Mouse (Mus musculus) liver, postnatal 0 days (tissue): ENCODE data around the gene Ackr3. TPM values are rescaled to one million over a fixed set of nuclear protein-coding genes. Genes with fewer than 3 reads are reported as not detected.

Source experiments
- ATAC-seq: fragments of 200-750 bp; cut with Nextera tagmentation; 2 replicates; pipeline ENCODE4 v1.8.0; 2017; ENCODE audit warnings: mild to moderate bottlenecking, moderate library complexity
- DNase-seq: peaks from one replicate; pipeline ENCODE4 v3.0.0-alpha.2; 2016
- H3K27ac ChIP-seq: fragments of 300-500 bp; sonication (generic); 2 replicates; pipeline ENCODE4 v1.5.1; 2014; ENCODE audit warnings: antibody characterized with exemption, moderate library complexity, mild to moderate bottlenecking, low read depth
- H3K27me3 ChIP-seq: fragments of 300-500 bp; sonication (generic); 2 replicates; pipeline ENCODE4 v1.6.1; 2014; ENCODE audit warnings: low read length, control low read depth, mixed read lengths; ENCODE audit not compliant: insufficient read depth
- H3K36me3 ChIP-seq: fragments of 300-500 bp; sonication (generic); replicated peaks from 2 replicates; pipeline ENCODE4 v1.6.1; 2014; ENCODE audit warnings: mild to moderate bottlenecking, control low read depth, low read length, moderate library complexity, mixed read lengths; ENCODE audit not compliant: insufficient read depth
- H3K4me1 ChIP-seq: fragments of 300-500 bp; sonication (generic); 2 replicates; pipeline ENCODE4 v1.6.1; 2014; ENCODE audit warnings: antibody characterized with exemption, mild to moderate bottlenecking, control low read depth; ENCODE audit not compliant: insufficient read depth
- H3K4me2 ChIP-seq: fragments of 300-500 bp; sonication (generic); 2 replicates; pipeline ENCODE4 v1.6.1; 2014; ENCODE audit warnings: low read depth, mild to moderate bottlenecking, low read length, moderate library complexity, mixed read lengths
- H3K4me3 ChIP-seq: fragments of 300-500 bp; sonication (generic); 2 replicates; pipeline ENCODE4 v1.5.1; 2014; ENCODE audit warnings: low read depth, low read length
- H3K9ac ChIP-seq: fragments of 300-500 bp; sonication (generic); replicated peaks from 2 replicates; pipeline ENCODE4 v1.6.1; 2014; ENCODE audit warnings: mild to moderate bottlenecking, moderate library complexity
- H3K9me3 ChIP-seq: fragments of 300-500 bp; sonication (generic); 2 replicates; pipeline ENCODE4 v1.6.1; 2016; ENCODE audit warnings: mild to moderate bottlenecking, control low read depth, low read length, mixed read lengths
- CTCF ChIP-seq: sonication (generic); IDR thresholded peaks from 2 replicates; pipeline ENCODE4 v1.5.1; 2016; ENCODE audit warnings: antibody characterized with exemption, low read depth
- EP300 ChIP-seq: IDR thresholded peaks from 2 replicates; pipeline ENCODE4 v1.6.1; 2016; ENCODE audit warnings: antibody characterized with exemption, low read depth, mild to moderate bottlenecking
- WGBS: fragments of 180-500 bp; shearing (Covaris S2); extraction: QIAGEN DNeasy Blood & Tissue Kit; methylation state at CpG from one replicate; pipeline ENCODE4 v1.1.7; 2014; ENCODE audit not compliant: insufficient replicate concordance; 5-methylcytosine and 5-hydroxymethylcytosine counted together
- polyA plus RNA-seq: library from polyadenylated mRNA; unstranded; fragments of >200 nt; fragmentation: Nextera tagmentation; extraction: Ambion mirVana; gene quantifications from 2 replicates; pipeline ENCODE4 v1.2.1, GENCODE M21; 2015

The Ackr3 gene
- polyA plus RNA-seq, 1 experiment from 2014 or later: 2.5 TPM

- Histone ChIP-seq H3K4me2 (no peak overlapping the region), H3K9ac (no peak overlapping the region), H3K27me3 (no peaks in the 10 kb centered on the region), H3K9me3 (no peaks in the 10 kb centered on the region), H3K4me3 (no peak overlapping the region), H3K36me3 (no peaks in the 10 kb centered on the region), H3K4me1 (no peaks in the 10 kb centered on the region), H3K27ac (no peak overlapping the region)
- WGBS: 48% methylated on average over 3 of the region's 3 CpGs
- no peak for ATAC-seq
- DNase-seq: no peak
- TF ChIP-seq EP300 (no peak), CTCF (no peak)
Measured at GRCm38 (mm10) chr1:90164319-90164718, 39.5 kb upstream of the Ackr3 start.

- Histone ChIP-seq H3K4me1 (no peaks in the 10 kb centered on the region), H3K9me3 (no peaks in the 10 kb centered on the region), H3K4me2 (no peak overlapping the region), H3K27ac (no peak overlapping the region), H3K4me3 (no peak overlapping the region), H3K9ac (no peak overlapping the region), H3K36me3 (no peaks in the 10 kb centered on the region), H3K27me3 (no peaks in the 10 kb centered on the region)
- 69% methylated on average over 8 of the region's 8 CpGs for WGBS
- TF ChIP-seq CTCF (no peak), EP300 (no peak)
- ATAC-seq: no peak
- no peak for DNase-seq
Measured at GRCm38 (mm10) chr1:90174338-90174737, 29.4 kb upstream of the Ackr3 start.

- Histone ChIP-seq H3K4me2 (no peak overlapping the region), H3K27ac (no peak overlapping the region), H3K4me3 (no peak overlapping the region), H3K36me3 (no peaks in the 10 kb centered on the region), H3K9ac (no peak overlapping the region), H3K27me3 (no peaks in the 10 kb centered on the region), H3K9me3 (no peaks in the 10 kb centered on the region), H3K4me1 (no peaks in the 10 kb centered on the region)
- WGBS: 75% methylated on average over 7 of the region's 7 CpGs
- ATAC-seq: no peak
- TF ChIP-seq EP300 (no peak), CTCF (no peak)
- DNase-seq: no peak
Measured at GRCm38 (mm10) chr1:90176223-90176622, 27.6 kb upstream of the Ackr3 start.

GRCm38 (mm10) chr1:90177565-90177964 lies 26.2 kb upstream of the Ackr3 start:
- no peak for TF ChIP-seq CTCF
- TF ChIP-seq EP300: no peak
- no peaks in the 10 kb centered on the region for H3K27me3 ChIP-seq
- no peak overlapping the region for H3K9ac ChIP-seq
- no peaks in the 10 kb centered on the region for H3K4me1 ChIP-seq
- no peaks in the 10 kb centered on the region for H3K36me3 ChIP-seq
- no peak overlapping the region for H3K27ac ChIP-seq
- DNase-seq (no peak), ATAC-seq (no peak)
- no peaks in the 10 kb centered on the region for H3K9me3 ChIP-seq
- H3K4me3 ChIP-seq: no peak overlapping the region
- H3K4me2 ChIP-seq: no peak overlapping the region

GRCm38 (mm10) chr1:90177978-90178377 lies 25.8 kb upstream of the Ackr3 start:
- no peak overlapping the region for H3K27ac ChIP-seq
- no peak overlapping the region for H3K9ac ChIP-seq
- DNase-seq (no peak), ATAC-seq (no peak)
- no peak overlapping the region for H3K4me3 ChIP-seq
- 53% methylated on average over 5 of the region's 5 CpGs for WGBS
- H3K4me2 ChIP-seq: no peak overlapping the region
- no peaks in the 10 kb centered on the region for H3K27me3 ChIP-seq
- no peaks in the 10 kb centered on the region for H3K4me1 ChIP-seq
- H3K9me3 ChIP-seq: no peaks in the 10 kb centered on the region
- TF ChIP-seq EP300 (no peak), CTCF (no peak)
- no peaks in the 10 kb centered on the region for H3K36me3 ChIP-seq

GRCm38 (mm10) chr1:90180479-90180878 lies 23.3 kb upstream of the Ackr3 start:
- Histone ChIP-seq H3K9ac (no peak overlapping the region), H3K4me2 (no peak overlapping the region), H3K4me1 (no peaks in the 10 kb centered on the region), H3K27me3 (no peaks in the 10 kb centered on the region), H3K9me3 (no peaks in the 10 kb centered on the region), H3K4me3 (no peak overlapping the region), H3K36me3 (no peaks in the 10 kb centered on the region), H3K27ac (no peak overlapping the region)
- ATAC-seq: no peak
- no peak for TF ChIP-seq CTCF
- TF ChIP-seq EP300: no peak
- WGBS: 63% methylated on average over 7 of the region's 7 CpGs
- DNase-seq: no peak

GRCm38 (mm10) chr1:90180966-90181699 lies 22.6 kb upstream of the Ackr3 start:
- Histone ChIP-seq H3K27ac (no peak overlapping the region), H3K4me1 (no peaks in the 10 kb centered on the region), H3K4me2 (no peak overlapping the region), H3K4me3 (no peak overlapping the region), H3K9ac (no peak overlapping the region), H3K36me3 (no peaks in the 10 kb centered on the region), H3K27me3 (no peaks in the 10 kb centered on the region), H3K9me3 (no peaks in the 10 kb centered on the region)
- TF ChIP-seq EP300: no peak
- TF ChIP-seq CTCF: no peak
- no peak for ATAC-seq
- DNase-seq: no peak
- WGBS: 69% methylated on average over 12 of the region's 12 CpGs
